Mouse (Mus musculus): ENCODE measurements at regions not wholly inside any gene's neighbourhood (a gene's known extent, or its start where the extent isn't known, plus 50 kb on each side); places are given as distances from the start of the nearest gene placed in this dataset.

- peak; percentile 71 to 90 for DNase-seq (ENCODE audit: low spot score in 2 of 2)
- intact Hi-C loops (cut with DNase I) = no loop called here
These were observed 146.8 kb upstream of the Med13l start for GRCm38 (mm10) chr5:118413428-118414282.

- intact Hi-C loops (cut with DNase I) = loop anchor here (5.0 to 10.0 kb wide), 2 partner anchors 85 to 143 kb away; partner anchors contain the start of gene Med13l
- no peak for DNase-seq (ENCODE audit: low spot score in 2 of 2)
These were observed 141.0 kb upstream of the Med13l start for GRCm38 (mm10) chr5:118419344-118420037.

DNA sequence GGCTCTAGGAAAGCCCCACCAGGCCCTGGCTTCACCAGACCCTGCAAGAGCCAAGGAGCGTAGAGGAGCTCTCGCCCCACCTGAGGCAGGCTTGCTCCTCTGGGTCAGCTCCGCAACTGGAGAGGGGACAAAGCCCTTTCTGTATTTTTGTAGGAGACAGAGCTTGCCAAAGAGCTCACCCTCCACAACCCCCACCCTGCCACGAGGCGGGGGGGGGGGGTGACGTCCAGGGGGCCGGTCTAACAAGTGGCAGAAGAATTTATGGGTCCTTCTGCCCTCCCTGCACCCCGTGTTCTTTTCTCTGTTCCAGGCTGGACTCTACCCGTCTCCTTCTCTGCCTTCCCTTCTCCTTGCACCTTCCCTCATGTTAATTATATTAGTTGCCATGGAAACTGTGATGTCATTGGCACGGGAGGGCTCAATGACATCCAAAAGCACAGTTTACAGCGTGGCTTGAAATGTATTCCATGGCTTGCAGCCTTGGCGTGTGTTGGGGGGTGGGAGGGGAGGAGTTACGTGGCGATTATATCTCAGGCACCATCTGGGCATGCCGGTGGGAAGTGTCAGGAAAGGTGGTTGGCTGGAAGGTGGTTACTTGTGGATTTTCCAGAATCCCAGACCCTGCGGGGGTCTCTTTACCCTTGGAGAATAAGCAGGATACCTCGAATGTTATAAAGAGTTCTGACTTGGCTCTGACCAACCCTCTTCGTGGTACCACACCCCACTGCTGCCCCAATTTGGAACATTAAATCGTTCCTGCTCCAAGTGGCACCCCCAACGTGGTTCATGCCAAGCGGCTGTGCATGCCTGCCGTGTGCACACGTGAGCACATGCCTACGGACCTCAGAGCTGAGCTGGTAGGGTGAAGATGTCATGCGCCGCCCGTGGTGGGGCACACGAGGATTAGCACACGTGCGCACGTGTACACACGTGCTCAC lies 138.3 kb upstream of the Med13l start:
- intact Hi-C loops (cut with DNase I) = loop anchor here (5.0 to 10.0 kb wide), 2 partner anchors 87 to 140 kb away; partner anchors contain the start of gene Med13l
- peak; percentile 79 to 93 for DNase-seq (ENCODE audit: low spot score in 2 of 2)

DNA sequence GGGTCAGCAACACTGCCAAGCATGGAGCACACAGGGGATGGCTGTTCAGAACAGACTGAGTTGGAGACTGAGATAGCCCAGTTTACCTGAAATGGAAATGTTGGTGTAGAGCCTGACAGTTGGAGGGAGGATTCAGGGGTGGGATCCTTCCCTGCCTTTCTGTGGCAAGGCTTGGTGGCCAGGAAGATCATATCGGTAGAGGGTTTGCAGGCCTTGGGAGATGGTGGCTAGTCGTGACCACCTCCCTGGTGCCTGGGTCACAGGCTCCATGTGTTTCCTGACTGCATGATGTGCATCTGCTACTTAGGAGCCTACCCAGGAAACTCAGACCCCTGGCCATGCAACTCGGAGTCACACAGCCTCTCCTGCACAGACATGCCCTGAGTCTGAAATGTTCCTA lies 136.3 kb upstream of the Med13l start:
- intact Hi-C loops (cut with DNase I) = loop anchor here (5.0 to 10.0 kb wide), 2 partner anchors 89 to 138 kb away; partner anchors contain the start of gene Med13l
- DNase-seq (ENCODE audit: low spot score in 2 of 2) = no peak

GRCm38 (mm10) chr5:118424764-118425568 lies 135.5 kb upstream of the Med13l start:
- peak; percentile 58 to 69 for DNase-seq (ENCODE audit: low spot score in 2 of 2)
- intact Hi-C loops (cut with DNase I) = loop anchor here (5.0 to 10.0 kb wide), 2 partner anchors 90 to 137 kb away; partner anchors contain the start of gene Med13l

GRCm38 (mm10) chr5:118426673-118427072 lies 133.8 kb upstream of the Med13l start:
- intact Hi-C loops (cut with DNase I) = loop anchor here (10.0 kb wide), 1 partner anchor 92 kb away; no protein-coding TSS in a partner anchor
- peak in 1 of 2 experiments; percentile 78 for DNase-seq (ENCODE audit: low spot score in 2 of 2)

DNA sequence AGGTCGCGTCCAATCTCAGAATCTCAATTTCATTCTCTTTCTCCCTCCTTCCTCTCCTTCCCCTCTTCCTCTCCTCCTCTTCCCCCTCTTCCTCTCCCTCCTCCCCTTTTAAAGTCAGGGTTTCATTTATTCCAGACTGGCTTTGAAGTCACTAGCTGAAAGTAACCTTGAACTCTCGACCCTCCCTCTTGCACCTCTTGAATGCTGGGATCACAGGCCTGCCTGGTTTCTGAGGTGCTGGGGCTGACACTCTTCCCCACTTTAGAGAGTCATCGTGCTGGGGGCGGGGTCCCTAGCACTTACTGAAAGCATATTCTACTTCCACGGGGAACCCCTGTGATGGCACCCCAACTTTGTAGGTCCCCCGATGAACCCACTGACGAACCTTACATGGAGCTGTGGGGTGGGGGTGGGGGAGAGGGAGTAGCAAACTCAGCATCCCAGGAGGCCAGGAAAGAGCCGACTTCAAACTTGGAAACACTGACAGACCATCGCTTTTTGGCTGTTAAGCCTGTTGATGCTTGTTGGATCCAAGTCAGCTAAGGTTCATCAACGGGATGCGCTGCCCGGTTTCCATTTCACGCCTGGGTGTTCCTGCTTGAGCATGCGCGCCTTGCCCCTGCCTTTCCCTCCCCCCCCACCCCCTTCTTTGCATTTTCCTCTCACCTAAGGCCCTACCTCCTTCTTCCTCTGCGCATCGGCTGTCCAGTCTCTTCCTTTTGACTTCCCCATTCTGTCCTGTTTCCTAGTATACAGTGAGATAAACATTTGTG lies 132.0 kb upstream of the Med13l start:
- DNase-seq (ENCODE audit: low spot score in 2 of 2) = no peak
- intact Hi-C loops (cut with DNase I) = loop anchor here (10.0 kb wide), 1 partner anchor 94 kb away; no protein-coding TSS in a partner anchor

- intact Hi-C loops (cut with DNase I) = no loop called here
- DNase-seq (ENCODE audit: low spot score in 2 of 2) = no peak
These were observed 126.9 kb upstream of the Med13l start for GRCm38 (mm10) chr5:118433599-118433998.

- intact Hi-C loops (cut with DNase I) = no loop called here
- no peak for DNase-seq (ENCODE audit: low spot score in 2 of 2)
These were observed 125.5 kb upstream of the Med13l start for GRCm38 (mm10) chr5:118434718-118435555.

- DNase-seq (ENCODE audit: low spot score in 2 of 2) = no peak
- intact Hi-C loops (cut with DNase I) = no loop called here
These were observed 124.9 kb upstream of the Med13l start for GRCm38 (mm10) chr5:118435556-118435950.

GRCm38 (mm10) chr5:118436035-118436434 lies 124.4 kb upstream of the Med13l start:
- intact Hi-C loops (cut with DNase I) = no loop called here
- DNase-seq (ENCODE audit: low spot score in 2 of 2) = no peak

DNA sequence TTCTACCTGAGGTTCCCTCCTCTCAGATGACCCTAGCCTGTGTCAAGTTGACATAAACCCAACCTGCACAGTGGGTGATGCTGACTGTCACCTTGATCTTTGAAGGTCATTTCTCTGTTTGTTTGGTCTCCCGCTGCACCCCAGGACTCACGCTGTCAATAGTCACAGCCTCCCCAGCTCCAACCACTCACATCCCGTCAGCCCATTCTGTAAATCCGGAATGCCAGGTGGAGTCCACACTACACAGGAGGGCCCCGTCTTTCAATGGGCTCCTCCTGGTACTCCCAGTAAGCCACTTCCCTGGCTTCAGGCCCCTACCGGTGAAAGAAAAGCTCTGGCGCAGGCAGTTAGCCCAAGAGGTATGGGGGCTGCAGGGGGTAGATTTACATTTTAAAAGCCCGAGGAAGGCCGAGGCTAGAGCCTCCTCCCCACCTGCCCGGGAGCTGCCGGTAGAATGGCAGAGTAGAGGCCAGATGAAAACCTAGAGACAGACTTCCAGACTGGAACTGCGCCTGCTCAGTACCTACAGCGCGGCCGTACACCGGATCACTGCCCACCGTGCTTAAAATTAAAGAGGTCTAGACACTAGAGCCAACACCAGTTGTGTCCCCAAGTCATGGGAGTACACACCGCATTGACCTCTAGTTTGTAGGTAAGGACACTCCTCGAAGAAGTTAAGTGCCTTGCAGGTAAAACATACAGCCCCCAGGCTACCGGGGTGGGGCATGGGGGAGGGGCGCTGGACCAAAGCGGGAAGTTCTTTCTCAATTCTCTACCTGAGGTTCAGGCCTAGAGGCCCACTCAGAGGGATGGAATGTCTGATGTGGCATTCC lies 123.8 kb upstream of the Med13l start:
- no peak for DNase-seq (ENCODE audit: low spot score in 2 of 2)
- intact Hi-C loops (cut with DNase I) = no loop called here

DNA sequence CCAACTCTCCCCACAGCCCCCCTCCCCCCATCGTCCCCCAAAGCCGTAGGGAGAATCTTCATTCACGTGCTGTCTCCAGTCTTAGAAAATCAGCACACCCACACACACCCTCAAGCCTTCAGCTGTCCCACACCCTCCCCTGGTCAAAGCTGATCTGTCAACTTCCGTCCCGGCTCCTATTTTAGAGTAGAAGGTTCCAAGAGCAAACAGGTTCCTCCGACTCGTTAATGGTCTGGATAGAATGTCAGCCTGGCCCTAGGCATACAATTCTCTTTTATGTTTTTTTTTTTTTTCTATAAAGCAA lies 123.2 kb upstream of the Med13l start:
- no peak for DNase-seq (ENCODE audit: low spot score in 2 of 2)
- intact Hi-C loops (cut with DNase I) = no loop called here

DNA sequence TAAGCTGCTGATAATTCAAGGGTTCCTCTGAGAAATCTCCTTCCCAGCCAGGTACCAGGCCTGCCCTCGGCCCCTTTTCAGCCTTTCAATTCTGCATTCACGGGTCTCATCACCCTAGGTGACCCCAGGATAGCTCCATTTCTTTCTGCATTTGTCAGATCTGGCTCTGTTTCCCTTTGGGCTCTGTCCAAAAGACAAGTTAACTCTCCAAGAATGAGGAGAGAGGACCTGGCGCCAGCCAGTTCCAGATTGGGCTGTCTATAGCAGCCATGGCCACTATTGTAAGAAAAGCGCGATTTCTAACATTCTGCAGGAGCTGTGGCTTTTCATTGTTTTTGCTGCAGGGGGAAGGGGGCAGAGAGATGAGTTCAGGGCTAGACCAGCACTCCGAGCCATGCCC lies 122.5 kb upstream of the Med13l start:
- DNase-seq (ENCODE audit: low spot score in 2 of 2) = no peak
- intact Hi-C loops (cut with DNase I) = no loop called here

- DNase-seq (ENCODE audit: low spot score in 2 of 2) = no peak
- intact Hi-C loops (cut with DNase I) = no loop called here
These were observed 115.8 kb upstream of the Med13l start for GRCm38 (mm10) chr5:118444538-118445251.

Measured in left cerebral cortex, postnatal 14 days (tissue).